15 mouse cellular contexts compared by ENCODE assay signal in genomic region chr6:99188366-99189216, GRCm38 (mm10).
DNase-seq lines count a peak whose midpoint lies in the region; ATAC-seq and TF ChIP-seq lines count a peak whose summit lies in the region.
"Had no signal": no experiment of that assay in that cellular context is flagged by ENCODE, and none has a peak within 500 bp of the region (broad histone marks: within the 10 kb centered on the region; RNA-seq: fewer than 3 reads in every experiment).

No protein-coding gene starts in this region.

- 40% methylated on average over 4 of the region's 4 CpGs for WGBS in lung, postnatal 0 days

- H3K9ac ChIP-seq in lung, postnatal 0 days (replicated peaks; ENCODE audit: low read depth): no peak overlapping the region
- H3K9ac ChIP-seq in CH12.LX (ENCODE audit: insufficient read depth, low read depth): peak overlapping the region; percentile 77
- H3K9ac ChIP-seq: limb, embryonic 12.5 days; neural tube, embryonic 15.5 days had no signal

- no peak for DNase-seq in lung, postnatal 0 days (ENCODE audit: low spot score)
- DNase-seq in lung, postnatal 10 days: no peak
- DNase-seq in CH12.LX (ENCODE audit: extremely low read depth): peak; percentile 94
- DNase-seq in spleen, adult 12 weeks (ENCODE audit: low spot score): no peak
- no peak for DNase-seq in cerebellum, adult 8-10 months
- DNase-seq: cerebellum, adult 18-20 months; gastrocnemius, postnatal 36 days; kidney, postnatal 10 days; right cerebral cortex, adult 18-20 months; thymus, adult 2 months had no signal

- H3K79me2 ChIP-seq in CH12.LX (replicated peaks; ENCODE audit: control insufficient read depth, extremely low read depth, insufficient read depth, poor library complexity, severe bottlenecking): peaks cover 23% of the 10 kb centered on the region

- peaks cover 3% of the 10 kb centered on the region; the same call in 1 of the 2 replicates for H3K4me1 ChIP-seq in lung, postnatal 0 days (ENCODE audit: insufficient read depth, low read depth, low read length)
- H3K4me1 ChIP-seq in CH12.LX (ENCODE audit: control insufficient read depth in 1 of 2, insufficient read depth in 2 of 2): peaks cover 21 to 59% of the 10 kb centered on the region in 2 experiments

- TF ChIP-seq RAD21 in CH12.LX (IDR thresholded peaks at IDR 0.05; ENCODE audit: low read depth, low read length): no peak; the same call in 1 of the 2 replicates

- no peak for ATAC-seq in lung, postnatal 0 days
- peak; percentile 45 for ATAC-seq in granulocyte monocyte progenitor cell, adult 5-6 weeks (replicated peaks; ENCODE audit: poor library complexity, severe bottlenecking)
- ATAC-seq in neutrophil, adult 5-6 weeks (ENCODE audit: extremely low read depth, insufficient number of reproducible peaks, low FRiP score, poor library complexity, severe bottlenecking): peak; percentile 7; the same call in 1 of the 2 replicates
- ATAC-seq in erythroblast, adult 5-6 weeks (replicated peaks; ENCODE audit: low FRiP score, poor library complexity, severe bottlenecking): no peak

- H3K27me3 ChIP-seq in lung, postnatal 0 days (replicated peaks; ENCODE audit: insufficient read depth, low read length): no peaks in the 10 kb centered on the region
- no peaks in the 10 kb centered on the region for H3K27me3 ChIP-seq in CH12.LX (replicated peaks)
- H3K27me3 ChIP-seq: limb, embryonic 12.5 days had no signal

- TF ChIP-seq CTCF in lung, postnatal 0 days (IDR thresholded peaks at IDR 0.05): no peak
- no peak for TF ChIP-seq CTCF in CH12.LX (conservative IDR thresholded peaks at IDR 0.05 in 1 of 2, IDR thresholded peaks at IDR 0.05 in 1 of 2; ENCODE audit: low read depth in 2 of 2, low read length in 2 of 2)

- peak; percentile 29; the same call in 1 of the 2 replicates for TF ChIP-seq EP300 in lung, postnatal 0 days (IDR thresholded peaks at IDR 0.05)
- TF ChIP-seq EP300 in CH12.LX (IDR thresholded peaks at IDR 0.05; ENCODE audit: low read length): peak; percentile 88

- in situ Hi-C loops in CH12.LX (cut with MboI; ENCODE audit: low pct_ligation_motif_present, low pct_unique_long_range_greater_than_20kb, low sequenced_read_pairs): loop anchor here (10.0 kb wide), 1 partner anchor 134 kb away; no protein-coding TSS in a partner anchor

- dilution Hi-C loops in CH12.LX (cut with MboI; ENCODE audit: extremely low pct_ligation_motif_present, extremely low pct_unique_long_range_greater_than_20kb, low sequenced_read_pairs): no loop called here

- no peak overlapping the region for H3K4me3 ChIP-seq in lung, postnatal 0 days (ENCODE audit: low read depth, low read length)
- H3K4me3 ChIP-seq in CH12.LX (replicated peaks in 1 of 3; ENCODE audit: low read depth in 2 of 3, low read length in 2 of 3, poor library complexity in 1 of 3): peak overlapping the region in 2 of 3 experiments; percentile 31 to 34
- H3K4me3 ChIP-seq: limb, embryonic 12.5 days; neural tube, embryonic 15.5 days had no signal

- no peak overlapping the region for H3K4me2 ChIP-seq in lung, postnatal 0 days (replicated peaks; ENCODE audit: low read depth, low read length)
- peak overlapping the region; percentile 80 for H3K4me2 ChIP-seq in CH12.LX (ENCODE audit: insufficient read depth, low read depth, poor library complexity, severe bottlenecking)
- H3K4me2 ChIP-seq: limb, embryonic 12.5 days; neural tube, embryonic 15.5 days had no signal

- no peaks in the 10 kb centered on the region for H3K9me3 ChIP-seq in lung, postnatal 0 days (ENCODE audit: low read length)
- no peaks in the 10 kb centered on the region for H3K9me3 ChIP-seq in CH12.LX (replicated peaks; ENCODE audit: low read length)
- H3K9me3 ChIP-seq: limb, embryonic 12.5 days; neural tube, embryonic 15.5 days had no signal

- H3K27ac ChIP-seq in lung, postnatal 0 days (ENCODE audit: low read length): no peak overlapping the region
- peak overlapping the region; percentile 99 for H3K27ac ChIP-seq in CH12.LX (ENCODE audit: insufficient read depth, low read depth)
- H3K27ac ChIP-seq: limb, embryonic 12.5 days; neural tube, embryonic 15.5 days had no signal

- H3K36me3 ChIP-seq in lung, postnatal 0 days (ENCODE audit: insufficient read depth, low read length): no peaks in the 10 kb centered on the region
- H3K36me3 ChIP-seq in CH12.LX (replicated peaks in 1 of 2; ENCODE audit: control insufficient read depth in 1 of 2, insufficient read depth in 1 of 2, low read length in 1 of 2): peaks cover 0 to 2% of the 10 kb centered on the region in 2 experiments
- H3K36me3 ChIP-seq: limb, embryonic 12.5 days; neural tube, embryonic 15.5 days had no signal

- TF ChIP-seq POLR2A in CH12.LX (IDR thresholded peaks at IDR 0.05; ENCODE audit: low read depth, low read length): peak; percentile 60

TF ChIP-seq in CH12.LX, 34 proteins besides CTCF, POLR2A, EP300 and RAD21:
- no peak for TF ChIP-seq USF2 (conservative IDR thresholded peaks at IDR 0.05; ENCODE audit: low read depth, low read length)
- TF ChIP-seq MAFK (IDR thresholded peaks at IDR 0.05; ENCODE audit: insufficient replicate concordance, low read length): peak; percentile 63; the same call in 1 of the 2 replicates
- TF ChIP-seq GABPA (IDR thresholded peaks at IDR 0.05; ENCODE audit: insufficient replicate concordance, low read depth, low read length): no peak
- TF ChIP-seq UBTF (IDR thresholded peaks at IDR 0.05; ENCODE audit: low read depth, low read length): peak; percentile 84; the same call in 1 of the 2 replicates
- TF ChIP-seq MYC (IDR thresholded peaks at IDR 0.05; ENCODE audit: low read depth, low read length): peak; percentile 28; the same call in 1 of the 2 replicates
- TF ChIP-seq ZNF384 (IDR thresholded peaks at IDR 0.05; ENCODE audit: low read depth, low read length): 0 out of 2 replicates have a peak, but pooled peaks have one; percentile 34
- no peak; the same call in 1 of the 2 replicates for TF ChIP-seq CHD1 (IDR thresholded peaks at IDR 0.05; ENCODE audit: low read depth, low read length)
- TF ChIP-seq MAX (IDR thresholded peaks at IDR 0.05; ENCODE audit: low read length): peak; percentile 61
- no peak for TF ChIP-seq NRF1 (IDR thresholded peaks at IDR 0.05; ENCODE audit: low read depth, low read length)
- TF ChIP-seq ELF1 (IDR thresholded peaks at IDR 0.05; ENCODE audit: low read depth, low read length): peak; percentile 70
- TF ChIP-seq POLR2AphosphoS2 (IDR thresholded peaks at IDR 0.05; ENCODE audit: low read depth, low read length): no peak
- TF ChIP-seq E2F4 (IDR thresholded peaks at IDR 0.05; ENCODE audit: insufficient replicate concordance, low read depth, low read length): no peak
- TF ChIP-seq KAT2A (IDR thresholded peaks at IDR 0.05; ENCODE audit: insufficient replicate concordance, low read length): 0 out of 2 replicates have a peak, but pooled peaks have one; percentile 20
- TF ChIP-seq MXI1 (IDR thresholded peaks at IDR 0.05; ENCODE audit: low read depth, low read length): peak; percentile 81
- TF ChIP-seq SIN3A (IDR thresholded peaks at IDR 0.05; ENCODE audit: low read length): peak; percentile 87; the same call in 1 of the 2 replicates
- peak; percentile 94 for TF ChIP-seq MEF2A (IDR thresholded peaks at IDR 0.05; ENCODE audit: borderline replicate concordance, low read depth, low read length)
- peak; percentile 84 for TF ChIP-seq JUN (IDR thresholded peaks at IDR 0.05; ENCODE audit: insufficient read depth, low read depth, low read length)
- no peak for TF ChIP-seq HCFC1 (IDR thresholded peaks at IDR 0.05; ENCODE audit: low read depth, low read length)
- no peak for TF ChIP-seq ZC3H11A (IDR thresholded peaks at IDR 0.05; ENCODE audit: low read depth, low read length)
- peak; percentile 92 for TF ChIP-seq BHLHE40 (IDR thresholded peaks at IDR 0.05; ENCODE audit: low read depth, low read length)
- no peak for TF ChIP-seq USF1 (IDR thresholded peaks at IDR 0.05; ENCODE audit: low read depth, low read length)
- no peak for TF ChIP-seq RCOR1 (conservative IDR thresholded peaks at IDR 0.05; ENCODE audit: low read depth, low read length)
- peak; percentile 99 for TF ChIP-seq ETS1 (conservative IDR thresholded peaks at IDR 0.05; ENCODE audit: low read depth, low read length)
- TF ChIP-seq JUND (conservative IDR thresholded peaks at IDR 0.05; ENCODE audit: low read depth, low read length): peak; percentile 89
- peak; percentile 64; the same call in 1 of the 2 replicates for TF ChIP-seq CHD2 (IDR thresholded peaks at IDR 0.05; ENCODE audit: low read length)
- no peak for TF ChIP-seq NELFE (IDR thresholded peaks at IDR 0.05; ENCODE audit: low read depth, low read length)
- peak; percentile 52 for TF ChIP-seq ZMIZ1 (IDR thresholded peaks at IDR 0.05; ENCODE audit: low read depth, low read length)
- no peak for TF ChIP-seq PAX5 (IDR thresholded peaks at IDR 0.05; ENCODE audit: low read length)
- peak; percentile 77 for TF ChIP-seq MAZ (IDR thresholded peaks at IDR 0.05; ENCODE audit: low read depth, low read length)
- no peak for TF ChIP-seq ZKSCAN1 (IDR thresholded peaks at IDR 0.05; ENCODE audit: borderline replicate concordance, low read depth, low read length)
- TF ChIP-seq TCF12 (IDR thresholded peaks at IDR 0.05; ENCODE audit: low read depth, low read length): peak; percentile 87
- peak; percentile 98 for TF ChIP-seq IRF4 (IDR thresholded peaks at IDR 0.05; ENCODE audit: low read depth, low read length)
- no peak; the same call in none of the 2 replicates for TF ChIP-seq SMC3 (IDR thresholded peaks at IDR 0.05; ENCODE audit: low read depth, low read length)
- TF ChIP-seq TBP (conservative IDR thresholded peaks at IDR 0.05; ENCODE audit: low read depth, low read length): peak; percentile 63; the same call in 1 of the 2 replicates

Comparison
In these comparisons a context has a peak if more than half of its experiments do, and no peak if none do; other contexts are left out.
1. ATAC-seq: peak in granulocyte monocyte progenitor cell, adult 5-6 weeks (single experiment) and neutrophil, adult 5-6 weeks (single experiment); none in lung, postnatal 0 days (single experiment) and erythroblast, adult 5-6 weeks (single experiment).